Mouse (Mus musculus): ENCODE results near the gene Rflnb. TPM values are rescaled to one million over a fixed set of nuclear protein-coding genes. Genes with fewer than 3 reads are reported as not detected.
A peak's percentile ranks its signal among the peaks of the same experiment; 100 is the strongest.

Rflnb gene
- polyA plus RNA-seq, 1 experiment from 2014 or later, result 46.0 TPM

- 83% methylated on average over 4 of the region's 4 CpGs for WGBS
- no peak for DNase-seq (ENCODE audit: low spot score)
- TF ChIP-seq EP300 (optimal IDR thresholded peaks at IDR 0.05), result no peak
- no peak for TF ChIP-seq CTCF (IDR thresholded peaks at IDR 0.05; ENCODE audit: low read depth)
- H3K4me3 ChIP-seq (ENCODE audit: low read depth, low read length), result no peak overlapping the region
- H3K36me3 ChIP-seq (ENCODE audit: control insufficient read depth, insufficient read depth, low read length), result no peaks in the 10 kb centered on the region
- no peak overlapping the region for H3K9ac ChIP-seq (ENCODE audit: low read length)
- ATAC-seq (ENCODE audit: low FRiP score, low TSS enrichment), result no peak
- no peak overlapping the region for H3K4me2 ChIP-seq (replicated peaks; ENCODE audit: low read depth)
- H3K9me3 ChIP-seq (ENCODE audit: control insufficient read depth, low read length), result no peaks in the 10 kb centered on the region
- H3K4me1 ChIP-seq (replicated peaks; ENCODE audit: control insufficient read depth, insufficient read depth), result no peaks in the 10 kb centered on the region
- H3K27me3 ChIP-seq (ENCODE audit: control insufficient read depth, insufficient read depth, low read length), result no peaks in the 10 kb centered on the region
- no peak overlapping the region for H3K27ac ChIP-seq (replicated peaks)
Observed at GRCm38 (mm10) chr11:76033836-76034235, 6.3 kb upstream of the Rflnb start.

GRCm38 (mm10) chr11:76033359-76033758 lies 5.8 kb upstream of the Rflnb start:
- H3K4me1 ChIP-seq (replicated peaks; ENCODE audit: control insufficient read depth, insufficient read depth), result no peaks in the 10 kb centered on the region
- H3K36me3 ChIP-seq (ENCODE audit: control insufficient read depth, insufficient read depth, low read length), result no peaks in the 10 kb centered on the region
- no peak for ATAC-seq (ENCODE audit: low FRiP score, low TSS enrichment)
- H3K27me3 ChIP-seq (ENCODE audit: control insufficient read depth, insufficient read depth, low read length), result no peaks in the 10 kb centered on the region
- TF ChIP-seq CTCF (IDR thresholded peaks at IDR 0.05; ENCODE audit: low read depth) (no peak), EP300 (optimal IDR thresholded peaks at IDR 0.05) (no peak)
- H3K27ac ChIP-seq (replicated peaks), result no peak overlapping the region
- no peak for DNase-seq (ENCODE audit: low spot score)
- no peak overlapping the region for H3K4me3 ChIP-seq (ENCODE audit: low read depth, low read length)
- no peak overlapping the region for H3K9ac ChIP-seq (ENCODE audit: low read length)
- 70% methylated on average over 6 of the region's 6 CpGs for WGBS
- H3K4me2 ChIP-seq (replicated peaks; ENCODE audit: low read depth), result no peak overlapping the region
- H3K9me3 ChIP-seq (ENCODE audit: control insufficient read depth, low read length), result no peaks in the 10 kb centered on the region

GRCm38 (mm10) chr11:76028072-76028465 lies 487 bp upstream of the Rflnb start:
- Histone ChIP-seq H3K4me2 (replicated peaks; ENCODE audit: low read depth) (peak overlapping the region; percentile 83), H3K4me3 (ENCODE audit: low read depth, low read length) (peak overlapping the region; percentile 92), H3K27me3 (ENCODE audit: control insufficient read depth, insufficient read depth, low read length) (no peaks in the 10 kb centered on the region), H3K4me1 (replicated peaks; ENCODE audit: control insufficient read depth, insufficient read depth) (peaks cover 5% of the 10 kb centered on the region; the same call in 1 of the 2 replicates), H3K9ac (ENCODE audit: low read length) (peak overlapping the region; percentile 90), H3K9me3 (ENCODE audit: control insufficient read depth, low read length) (no peaks in the 10 kb centered on the region), H3K27ac (replicated peaks) (peak overlapping the region; percentile 92), H3K36me3 (ENCODE audit: control insufficient read depth, insufficient read depth, low read length) (0 out of 2 replicates have a peak, but pooled peaks cover 2% of the 10 kb centered on the region)
- DNase-seq (ENCODE audit: low spot score), result no peak
- peak; percentile 35 for ATAC-seq (ENCODE audit: low FRiP score, low TSS enrichment)
- 4% methylated on average over 10 of the region's 14 CpGs for WGBS
- TF ChIP-seq EP300 (optimal IDR thresholded peaks at IDR 0.05), result no peak
- no peak for TF ChIP-seq CTCF (IDR thresholded peaks at IDR 0.05; ENCODE audit: low read depth)

- H3K4me1 ChIP-seq (replicated peaks; ENCODE audit: control insufficient read depth, insufficient read depth), result peaks cover 5% of the 10 kb centered on the region; the same call in 1 of the 2 replicates
- DNase-seq (ENCODE audit: low spot score), result no peak
- H3K27ac ChIP-seq (replicated peaks), result peak overlapping the region; percentile 92
- WGBS, result 6% methylated on average over 9 of the region's 14 CpGs
- peak overlapping the region; percentile 83 for H3K4me2 ChIP-seq (replicated peaks; ENCODE audit: low read depth)
- H3K9me3 ChIP-seq (ENCODE audit: control insufficient read depth, low read length), result no peaks in the 10 kb centered on the region
- no peak for TF ChIP-seq EP300 (optimal IDR thresholded peaks at IDR 0.05)
- peak; percentile 27; the same call in 1 of the 2 replicates for TF ChIP-seq CTCF (IDR thresholded peaks at IDR 0.05; ENCODE audit: low read depth)
- no peaks in the 10 kb centered on the region for H3K27me3 ChIP-seq (ENCODE audit: control insufficient read depth, insufficient read depth, low read length)
- peak overlapping the region; percentile 92 for H3K4me3 ChIP-seq (ENCODE audit: low read depth, low read length)
- peak overlapping the region; percentile 90 for H3K9ac ChIP-seq (ENCODE audit: low read length)
- H3K36me3 ChIP-seq (ENCODE audit: control insufficient read depth, insufficient read depth, low read length), result peaks cover 6% of the 10 kb centered on the region
- ATAC-seq (ENCODE audit: low FRiP score, low TSS enrichment), result no peak; the same call in 1 of the 2 replicates
Observed at GRCm38 (mm10) chr11:76026527-76027138, 949 bp downstream of the Rflnb start.

GRCm38 (mm10) chr11:76025080-76025583 lies 2.5 kb downstream of the Rflnb start:
- ATAC-seq (ENCODE audit: low FRiP score, low TSS enrichment) (no peak), DNase-seq (ENCODE audit: low spot score) (no peak)
- Histone ChIP-seq H3K36me3 (ENCODE audit: control insufficient read depth, insufficient read depth, low read length) (peaks cover 7% of the 10 kb centered on the region), H3K4me3 (ENCODE audit: low read depth, low read length) (peak overlapping the region; percentile 92; the same call in 1 of the 2 replicates), H3K9me3 (ENCODE audit: control insufficient read depth, low read length) (no peaks in the 10 kb centered on the region), H3K4me2 (replicated peaks; ENCODE audit: low read depth) (peak overlapping the region; percentile 83), H3K27ac (replicated peaks) (no peak overlapping the region), H3K4me1 (replicated peaks; ENCODE audit: control insufficient read depth, insufficient read depth) (peaks cover 5% of the 10 kb centered on the region), H3K27me3 (ENCODE audit: control insufficient read depth, insufficient read depth, low read length) (no peaks in the 10 kb centered on the region), H3K9ac (ENCODE audit: low read length) (peak overlapping the region; percentile 13; the same call in 1 of the 2 replicates)
- WGBS, result 69% methylated on average over 7 of the region's 7 CpGs
- TF ChIP-seq EP300 (optimal IDR thresholded peaks at IDR 0.05), result no peak
- no peak for TF ChIP-seq CTCF (IDR thresholded peaks at IDR 0.05; ENCODE audit: low read depth)

GRCm38 (mm10) chr11:76020916-76021315 lies 6.7 kb downstream of the Rflnb start:
- no peak overlapping the region for H3K4me2 ChIP-seq (replicated peaks; ENCODE audit: low read depth)
- TF ChIP-seq CTCF (IDR thresholded peaks at IDR 0.05; ENCODE audit: low read depth) (no peak), EP300 (optimal IDR thresholded peaks at IDR 0.05) (no peak)
- no peak overlapping the region for H3K27ac ChIP-seq (replicated peaks)
- no peaks in the 10 kb centered on the region for H3K27me3 ChIP-seq (ENCODE audit: control insufficient read depth, insufficient read depth, low read length)
- no peak for ATAC-seq (ENCODE audit: low FRiP score, low TSS enrichment)
- 55% methylated on average over 9 of the region's 9 CpGs for WGBS
- no peaks in the 10 kb centered on the region; the same call in none of the 2 replicates for H3K4me1 ChIP-seq (replicated peaks; ENCODE audit: control insufficient read depth, insufficient read depth)
- no peak overlapping the region for H3K4me3 ChIP-seq (ENCODE audit: low read depth, low read length)
- no peak for DNase-seq (ENCODE audit: low spot score)
- peaks cover 7% of the 10 kb centered on the region for H3K36me3 ChIP-seq (ENCODE audit: control insufficient read depth, insufficient read depth, low read length)
- H3K9me3 ChIP-seq (ENCODE audit: control insufficient read depth, low read length), result no peaks in the 10 kb centered on the region
- no peak overlapping the region for H3K9ac ChIP-seq (ENCODE audit: low read length)
